Mouse (Mus musculus) spleen, adult 18-20 months (tissue): ENCODE data around the gene Brpf3.

Source experiments
- DNase-seq, 2 experiments: peaks; one replicate each; pipeline ENCODE4 v3.0.0; 2022; ENCODE audit warnings: mixed read lengths in 2 of 2

Brpf3 gene

DNA sequence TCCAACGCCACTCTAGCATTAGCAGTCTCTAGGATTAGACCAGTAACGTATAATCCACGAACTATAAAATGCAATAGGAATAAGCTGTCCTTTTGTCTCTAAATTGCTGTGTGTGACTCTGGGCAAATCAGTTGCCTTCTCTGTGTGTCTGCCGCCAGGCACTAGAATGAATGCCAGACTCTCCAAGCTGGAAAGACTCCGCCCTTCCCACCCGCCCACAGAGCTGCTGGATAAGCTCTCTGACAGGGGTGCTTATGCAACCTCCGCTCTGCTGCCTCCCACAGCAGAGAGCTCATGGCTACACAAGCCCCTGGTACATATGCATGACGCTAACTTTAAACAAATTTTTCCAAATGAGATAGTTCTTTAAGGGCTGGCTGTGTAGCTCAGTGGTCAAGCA, 74.4 kb downstream of the Brpf3 start:
- no peak for DNase-seq

DNA sequence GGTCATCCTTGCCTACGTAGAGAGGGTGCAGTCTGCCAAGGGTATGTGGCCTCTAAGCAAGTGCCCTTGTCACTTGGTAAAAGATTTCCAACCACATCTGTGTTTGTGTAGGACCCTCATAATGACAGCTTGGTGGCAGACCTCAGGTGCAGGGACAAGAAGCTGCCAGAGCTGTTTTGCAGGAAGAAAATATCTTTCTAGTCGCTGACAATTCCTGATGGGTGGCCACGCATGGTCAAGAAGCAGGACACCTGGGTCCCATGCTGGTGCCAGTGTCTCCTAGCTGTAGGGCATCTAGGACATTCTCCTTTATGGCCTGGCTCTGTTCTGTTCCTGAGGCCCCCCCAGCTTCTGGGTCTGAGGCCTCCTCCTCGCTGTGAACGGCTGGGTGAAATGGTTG, 75.4 kb downstream of the Brpf3 start:
- no peak for DNase-seq

DNA sequence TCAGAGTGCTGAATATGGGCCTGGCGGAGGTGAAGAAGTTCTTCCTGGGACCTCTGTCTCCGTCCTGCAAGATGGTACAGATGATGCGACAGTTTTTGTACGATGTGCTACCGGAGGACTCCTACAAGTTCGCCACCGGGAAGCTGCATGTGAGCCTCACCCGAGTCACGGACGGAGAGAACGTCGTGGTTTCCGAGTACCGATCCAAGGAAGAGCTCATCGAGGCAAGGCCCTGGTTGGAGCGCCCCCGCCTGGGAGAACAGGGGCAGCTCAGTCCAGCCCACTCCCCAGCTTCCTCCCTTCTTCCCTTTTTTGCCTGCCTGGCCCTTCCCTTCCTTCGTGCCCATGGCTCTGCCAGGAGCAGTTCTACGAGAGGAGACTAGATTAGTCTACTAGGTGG, 75.9 kb downstream of the Brpf3 start:
- no peak for DNase-seq

- DNase-seq: peak; percentile 37 to 74
Observed at GRCm38 (mm10) chr17:28879931-28880391, 79.1 kb downstream of the Brpf3 start.

- peak; percentile 44 to 73 for DNase-seq
Observed at GRCm38 (mm10) chr17:28882316-28882715, 81.4 kb downstream of the Brpf3 start.

- DNase-seq: no peak
Observed at GRCm38 (mm10) chr17:28882810-28883209, 81.9 kb downstream of the Brpf3 start.

DNA sequence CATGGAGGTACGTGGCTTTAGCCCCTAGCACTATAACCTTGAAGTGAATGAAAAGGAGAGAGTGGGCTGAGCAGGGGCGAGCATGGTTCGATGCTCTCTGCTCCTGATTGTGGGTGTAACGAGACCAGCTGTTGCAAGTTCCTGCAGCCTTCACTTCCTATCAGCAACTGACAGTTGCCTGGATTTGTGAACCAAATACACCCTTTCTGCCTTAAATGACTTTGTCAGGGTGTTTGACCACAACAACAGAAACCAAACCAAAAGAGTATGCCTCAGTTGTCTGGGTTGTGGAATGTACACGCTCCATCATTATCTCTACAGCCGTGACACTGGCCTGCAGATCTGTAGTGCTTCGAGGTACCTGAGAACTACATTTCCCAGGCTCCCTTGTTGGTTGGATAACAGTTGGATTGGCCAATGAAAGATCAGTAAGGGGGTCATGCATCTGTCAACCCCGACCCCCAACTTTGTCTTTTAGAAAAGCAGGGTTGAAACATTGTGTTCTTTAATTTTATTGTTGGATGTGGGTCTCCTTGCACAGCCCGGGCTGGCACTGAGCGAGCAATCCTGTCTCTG, 83.1 kb downstream of the Brpf3 start:
- no peak for DNase-seq

DNA sequence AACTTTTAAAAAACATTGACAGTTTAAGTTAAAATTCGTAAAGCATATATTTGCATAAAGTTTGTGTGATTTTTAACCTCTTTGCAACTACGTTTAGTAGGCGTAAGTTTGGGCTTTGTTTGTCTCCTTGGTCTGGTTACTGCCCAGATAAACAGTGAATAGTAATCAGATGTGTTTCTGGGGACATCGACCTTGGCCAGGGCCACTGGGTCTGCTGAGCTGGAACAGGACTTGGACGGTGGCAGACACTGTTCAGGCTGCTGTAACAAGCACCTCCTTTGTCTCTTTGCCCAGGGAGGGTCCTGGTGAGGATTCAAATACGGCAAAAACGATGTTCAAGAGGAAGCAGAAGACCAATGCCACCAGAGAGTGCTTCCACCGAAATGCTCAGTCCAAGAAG, 84.3 kb downstream of the Brpf3 start:
- DNase-seq: no peak

DNA sequence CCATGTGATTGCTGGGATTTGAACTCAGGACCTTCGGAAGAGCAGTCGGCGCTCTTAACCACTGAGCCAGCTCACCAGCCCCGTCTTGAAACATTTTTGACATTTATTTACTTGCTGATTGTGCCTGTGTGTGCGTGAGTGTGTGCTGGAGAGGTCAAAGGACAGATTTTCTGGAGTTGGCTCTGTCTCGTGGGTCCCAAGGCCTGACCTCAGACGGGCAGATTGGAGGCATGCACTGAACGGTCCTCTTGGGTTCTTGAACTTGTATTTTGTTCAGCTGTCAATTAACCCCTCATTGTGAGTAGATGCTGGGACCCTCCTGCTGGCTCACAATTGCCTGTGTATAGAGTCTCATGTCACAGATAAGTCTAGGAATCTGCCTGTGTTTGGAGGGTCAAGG, 85.4 kb downstream of the Brpf3 start:
- no peak for DNase-seq
